Mouse (Mus musculus): ENCODE data around the gene Glis3.

Glis3 gene

DNA sequence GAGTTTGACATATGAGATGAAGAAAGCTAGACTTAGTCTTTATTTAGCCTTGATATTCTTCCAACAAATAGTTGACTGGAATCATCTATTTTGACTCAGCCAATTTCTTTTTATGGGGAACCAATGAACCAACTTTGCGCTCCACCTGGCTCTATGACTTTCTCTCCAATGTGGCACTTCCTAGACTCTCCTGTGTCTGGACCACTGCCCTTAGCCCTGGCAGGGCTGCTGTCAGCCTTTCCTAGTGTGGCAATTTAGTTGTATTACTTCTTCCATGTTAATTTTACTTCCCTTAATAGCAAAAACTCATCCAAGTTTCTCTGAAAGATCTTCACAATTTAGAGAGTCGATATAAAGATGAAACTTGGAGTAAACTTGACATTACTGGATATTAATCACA, 445.2 kb downstream of the Glis3 start:
- DNase-seq = no peak

DNA sequence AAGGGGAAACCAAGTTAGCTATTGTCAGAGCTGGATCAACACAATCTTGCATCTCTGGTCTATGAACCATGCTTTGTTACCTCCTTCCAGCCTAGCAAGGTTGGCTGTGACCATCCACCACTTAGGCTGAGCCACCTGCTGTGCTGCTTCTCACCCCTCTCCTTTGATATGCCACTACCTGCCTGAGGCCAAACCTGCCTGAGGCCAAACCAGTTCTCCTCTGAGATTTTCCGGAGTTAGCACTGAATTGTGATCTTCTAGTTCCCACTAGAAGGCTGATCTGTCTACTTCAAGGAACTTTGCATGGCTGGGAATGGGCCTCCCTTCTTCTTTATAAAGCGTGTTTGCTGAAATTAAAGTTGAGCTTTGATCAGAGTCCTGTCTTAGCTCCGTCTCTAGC, 448.4 kb downstream of the Glis3 start:
- no peak for DNase-seq

DNA sequence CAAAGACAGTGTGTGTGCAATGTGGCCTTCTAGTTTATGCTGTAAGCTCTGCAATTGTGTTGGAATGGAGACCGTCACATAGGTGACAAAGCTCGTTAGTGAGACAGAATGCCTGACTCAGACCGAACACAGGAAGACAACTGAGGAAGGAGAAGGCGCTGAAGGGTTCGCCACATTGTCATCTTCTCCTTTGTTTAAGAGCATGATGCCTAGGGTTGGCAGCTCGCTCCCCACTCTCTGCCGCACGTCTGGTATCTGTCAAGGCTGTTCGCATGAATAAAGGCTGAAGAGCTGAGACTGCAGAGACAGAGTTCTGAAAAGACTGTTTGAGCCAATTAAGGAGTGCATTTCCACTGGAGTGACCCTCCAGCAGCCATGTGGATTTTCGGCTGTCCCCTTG, 452.4 kb downstream of the Glis3 start:
- DNase-seq = no peak

DNA sequence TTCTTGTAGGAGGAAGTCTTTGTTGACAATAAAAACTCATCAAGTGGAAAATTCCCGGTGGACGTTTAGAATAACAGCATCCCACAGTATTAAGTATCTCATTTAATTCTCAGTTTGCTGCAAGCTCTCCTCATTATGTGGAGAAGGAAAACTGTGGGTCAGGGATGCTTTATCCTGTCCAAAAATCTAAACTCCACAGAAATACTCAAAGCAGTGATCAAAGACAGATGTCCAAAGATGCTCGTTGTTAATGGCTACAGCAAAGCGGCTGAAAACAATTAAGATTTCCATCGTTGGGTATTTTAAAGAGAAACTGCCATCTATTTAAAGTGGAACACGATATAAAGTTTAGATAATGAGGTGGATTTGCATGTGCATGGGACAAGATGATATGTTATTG, 454.2 kb downstream of the Glis3 start:
- no peak for DNase-seq

DNA sequence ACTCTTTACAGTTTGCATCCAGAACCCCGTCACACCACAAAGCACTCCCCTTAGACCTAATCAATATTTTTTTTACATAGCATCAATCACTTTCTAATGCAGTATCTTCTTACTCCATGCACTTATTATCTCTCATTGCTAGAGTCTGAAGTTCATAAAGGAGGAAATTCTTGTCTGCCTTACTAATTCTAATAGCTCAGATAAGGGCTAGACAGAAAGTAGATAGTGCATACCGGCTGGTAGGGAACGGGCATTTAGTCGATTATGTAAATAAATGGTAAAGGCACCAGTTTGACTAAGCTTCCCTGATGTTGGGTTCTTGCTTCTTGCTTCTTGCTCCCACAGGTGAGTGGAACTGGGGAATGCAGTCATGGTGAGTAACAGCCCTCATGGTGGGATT, 468.2 kb downstream of the Glis3 start:
- DNase-seq = no peak

Measured in kidney, postnatal 14 days (tissue).